Mouse (Mus musculus): ENCODE measurements around the gene Mtmr12.

Mtmr12 gene

DNA sequence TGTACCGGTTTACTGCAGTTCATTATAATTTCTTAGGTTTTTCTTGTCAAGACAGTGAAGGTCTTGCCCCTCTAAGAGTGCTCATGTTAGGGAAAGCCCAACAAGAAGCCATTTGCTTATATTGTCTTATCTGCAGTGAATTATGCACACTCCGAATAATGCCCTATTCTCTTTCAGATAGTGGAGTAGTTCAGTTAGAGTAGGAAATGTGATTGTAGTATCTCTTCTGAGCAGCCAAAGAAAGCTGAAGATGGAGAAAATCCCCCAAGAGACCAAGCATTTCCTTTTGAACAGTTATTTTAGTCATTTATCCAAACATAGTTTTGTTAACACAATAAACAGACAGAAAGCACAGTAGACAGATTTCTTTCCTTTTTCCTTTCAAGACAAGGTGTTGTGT, 32.1 kb downstream of the Mtmr12 start:
- DNase-seq (ENCODE audit: low spot score): no peak

DNA sequence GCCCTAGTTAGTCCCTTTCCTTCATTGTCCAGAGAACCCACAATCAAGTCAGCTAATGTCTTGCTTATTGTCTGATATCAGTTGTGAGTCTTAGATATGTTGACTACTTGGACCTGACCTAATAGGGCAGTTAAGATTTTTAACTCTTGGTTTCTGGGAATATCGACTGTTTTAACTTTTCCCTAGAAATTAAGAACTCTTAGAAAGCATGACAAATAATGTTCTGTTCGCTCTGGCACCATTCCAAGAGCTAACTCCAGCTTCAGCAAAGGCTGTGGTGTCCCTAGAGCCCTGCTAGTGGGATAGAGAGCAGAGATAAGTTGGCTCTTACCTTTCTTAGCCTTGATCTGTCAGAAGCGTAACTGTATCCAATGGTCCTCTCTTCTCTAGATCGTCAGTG, 32.7 kb downstream of the Mtmr12 start:
- DNase-seq (ENCODE audit: low spot score): no peak

DNA sequence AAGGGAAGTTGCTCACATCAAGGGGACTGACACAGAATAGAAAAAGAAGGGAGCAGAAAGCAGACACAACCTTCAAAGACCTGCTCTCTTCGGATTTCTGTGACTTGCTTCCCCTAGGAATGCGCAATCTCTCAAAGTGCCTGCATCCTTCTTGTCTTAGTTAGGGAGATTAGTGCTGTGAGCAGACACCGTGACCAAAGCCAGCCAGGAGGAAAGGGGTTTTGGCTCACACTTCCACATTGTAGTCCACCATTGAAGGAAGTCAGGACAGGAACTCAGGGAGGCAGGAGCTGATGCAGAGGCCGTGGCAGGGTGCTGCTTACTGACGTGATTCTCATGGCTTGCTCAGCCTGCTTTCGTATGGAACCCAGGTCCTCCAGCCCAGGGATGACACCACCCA, 33.5 kb downstream of the Mtmr12 start:
- no peak for DNase-seq (ENCODE audit: low spot score)

DNA sequence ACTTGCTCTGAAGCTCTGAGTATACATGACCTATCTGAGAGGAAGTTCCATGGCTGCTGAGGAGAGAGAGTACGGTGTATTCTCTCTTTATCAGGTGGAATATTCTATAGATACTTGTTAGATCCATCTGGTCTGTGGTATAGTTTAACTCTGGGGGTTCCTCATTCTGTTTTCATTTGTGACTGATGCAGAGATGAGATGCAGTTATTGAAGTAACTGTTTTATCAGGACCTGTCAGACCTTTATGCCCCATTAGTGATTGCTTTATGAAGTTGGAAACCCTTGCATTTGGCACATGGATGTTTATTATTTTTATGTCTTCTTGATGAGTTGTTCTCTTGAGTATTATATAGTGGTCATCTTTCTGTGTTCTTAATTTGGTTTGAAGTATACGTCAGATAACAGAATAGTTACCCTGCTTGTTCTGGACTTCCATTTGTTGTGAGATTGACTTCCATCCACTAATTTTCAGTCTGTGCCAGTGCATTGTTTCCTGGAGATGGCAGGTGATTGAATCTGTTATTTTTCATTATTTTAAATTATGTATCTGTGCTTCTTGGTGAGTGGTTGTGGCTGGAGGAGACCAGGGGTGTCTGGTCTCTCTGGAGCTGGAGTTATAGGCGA, 36.0 kb downstream of the Mtmr12 start:
- no peak for DNase-seq (ENCODE audit: low spot score)

DNA sequence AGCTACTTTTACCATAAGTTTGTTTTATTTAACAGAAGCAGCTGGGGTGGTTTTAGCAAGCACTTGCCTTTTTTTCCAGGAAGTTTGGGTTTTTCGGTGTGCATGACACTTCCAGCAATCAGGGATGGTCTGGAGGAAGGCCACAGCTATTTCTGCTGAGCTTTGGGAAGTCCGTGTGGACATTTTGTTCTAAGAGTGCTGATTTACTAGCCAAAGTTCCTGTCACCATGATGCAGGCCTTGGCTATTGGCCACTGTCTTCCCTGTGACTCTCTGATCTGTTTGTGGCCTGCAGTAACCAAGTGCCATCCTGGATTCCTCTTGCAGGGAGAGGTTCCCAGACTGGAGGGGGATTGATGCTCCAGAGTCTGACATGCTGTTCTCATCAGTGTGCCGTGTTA, 39.0 kb downstream of the Mtmr12 start:
- no peak for DNase-seq (ENCODE audit: low spot score)

DNA sequence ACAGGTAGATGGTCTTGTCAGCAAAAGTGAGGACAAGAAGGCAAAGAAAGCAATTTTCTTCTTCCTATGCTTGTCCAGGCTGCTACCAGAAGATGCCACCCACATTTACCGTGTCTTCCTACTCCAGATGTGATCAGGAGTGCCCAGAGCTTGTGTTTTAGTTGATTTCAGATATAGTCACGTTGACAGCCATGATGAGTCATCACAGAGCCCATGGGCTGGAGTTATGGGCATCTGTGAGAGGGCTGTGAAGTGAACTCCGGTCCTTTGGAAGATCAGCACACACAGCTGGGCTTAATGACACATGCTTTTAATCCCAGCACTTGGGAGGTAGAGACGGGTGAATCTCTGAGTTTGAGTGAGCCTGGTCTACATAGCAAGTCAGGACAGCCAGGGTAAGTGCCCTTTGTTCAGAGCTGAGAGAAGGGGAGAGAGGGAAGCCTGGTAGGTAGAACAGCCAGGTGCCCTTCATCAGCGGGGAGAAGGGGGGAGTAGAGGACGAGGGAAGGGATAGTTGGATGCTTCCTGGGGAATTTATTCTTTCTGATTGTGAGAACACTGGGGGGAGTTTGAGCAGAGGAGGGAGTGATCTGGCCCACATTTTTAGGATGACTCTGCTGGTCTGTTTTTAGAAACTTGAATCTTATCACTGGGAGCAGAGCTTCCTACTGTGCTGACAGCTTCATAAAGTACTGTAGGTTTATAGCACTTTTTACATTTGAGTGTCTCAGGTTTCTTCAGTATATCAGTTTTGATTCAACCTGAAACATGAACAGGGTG, 40.9 kb downstream of the Mtmr12 start:
- DNase-seq (ENCODE audit: low spot score): no peak

DNA sequence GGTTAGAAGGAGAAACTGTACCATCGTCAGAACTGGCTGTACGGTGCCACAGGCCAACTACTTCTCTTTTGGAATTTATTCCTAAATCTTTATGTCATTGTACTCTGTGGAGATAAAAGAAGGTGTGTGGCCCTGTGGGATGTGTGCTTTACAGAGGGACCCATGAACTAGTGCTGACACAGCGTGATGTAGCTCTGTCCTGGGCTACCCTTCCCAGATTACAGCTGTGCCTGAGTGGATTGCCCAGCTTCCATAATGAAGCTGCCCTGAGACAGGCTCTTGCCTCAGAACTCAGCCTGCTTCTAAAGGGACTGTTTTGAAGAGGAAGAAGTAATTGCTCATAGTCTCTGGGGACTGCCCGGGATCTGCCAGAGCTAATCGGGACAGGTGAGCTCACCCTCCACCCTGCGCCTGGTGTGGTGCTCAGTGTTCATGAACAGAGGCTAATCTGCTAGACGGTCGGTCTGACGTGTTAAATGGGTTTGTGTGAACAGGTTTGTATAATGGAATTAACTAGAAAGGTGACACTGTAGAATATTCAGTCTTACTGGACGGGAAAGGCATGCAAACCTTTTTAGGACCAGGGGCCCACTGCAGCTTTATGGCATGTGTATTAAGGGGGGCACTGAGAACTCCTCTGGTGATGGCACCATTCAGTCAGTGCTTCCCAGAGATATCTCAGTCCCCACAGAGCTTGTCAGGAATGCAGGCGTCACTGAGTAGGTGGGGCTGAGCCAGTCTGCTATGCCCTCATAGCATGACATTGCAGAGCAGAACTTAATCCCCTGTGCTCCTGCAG, 41.7 kb downstream of the Mtmr12 start:
- no peak for DNase-seq (ENCODE audit: low spot score)

DNA sequence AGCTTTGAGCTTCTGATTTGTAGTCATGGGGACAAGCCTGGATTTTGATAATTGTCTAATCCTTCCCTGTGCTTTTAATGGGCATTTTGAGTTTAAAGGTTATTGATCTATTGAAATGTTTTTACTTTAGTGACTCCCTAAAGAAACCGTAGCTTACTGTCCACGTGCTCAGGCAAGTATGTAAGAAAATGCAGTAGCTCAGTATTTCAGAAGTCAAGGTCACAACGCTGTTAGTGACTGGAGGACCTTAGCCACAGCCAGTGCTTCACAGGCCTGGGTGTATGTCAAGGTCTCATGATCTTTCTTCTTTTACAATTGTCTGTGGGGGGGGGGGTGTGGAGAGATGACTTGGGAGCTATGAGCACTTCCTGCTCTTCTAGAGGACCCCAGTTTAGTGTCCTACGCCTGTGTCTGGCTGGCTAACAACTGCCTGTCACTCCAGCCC, 42.4 kb downstream of the Mtmr12 start:
- no peak for DNase-seq (ENCODE audit: low spot score)

DNA sequence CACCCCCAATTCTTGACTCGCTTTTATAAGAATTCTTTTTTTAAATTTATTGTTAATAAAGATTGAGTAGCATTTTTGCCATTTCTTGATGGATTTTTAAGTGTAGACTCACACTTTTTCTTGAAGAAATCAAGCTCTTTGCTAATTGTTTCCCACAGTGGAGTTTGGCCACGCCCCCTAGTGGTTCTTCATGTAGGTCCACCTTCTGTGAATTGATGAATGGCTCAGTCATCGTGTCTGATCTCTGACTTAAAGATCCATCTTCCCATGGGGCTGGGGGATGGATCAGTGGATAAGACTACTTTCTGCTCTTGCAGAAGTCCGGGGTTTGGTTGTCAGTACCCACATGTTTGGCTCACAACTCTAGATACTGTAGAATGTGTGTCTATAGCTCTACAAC, 43.5 kb downstream of the Mtmr12 start:
- DNase-seq (ENCODE audit: low spot score): no peak

DNA sequence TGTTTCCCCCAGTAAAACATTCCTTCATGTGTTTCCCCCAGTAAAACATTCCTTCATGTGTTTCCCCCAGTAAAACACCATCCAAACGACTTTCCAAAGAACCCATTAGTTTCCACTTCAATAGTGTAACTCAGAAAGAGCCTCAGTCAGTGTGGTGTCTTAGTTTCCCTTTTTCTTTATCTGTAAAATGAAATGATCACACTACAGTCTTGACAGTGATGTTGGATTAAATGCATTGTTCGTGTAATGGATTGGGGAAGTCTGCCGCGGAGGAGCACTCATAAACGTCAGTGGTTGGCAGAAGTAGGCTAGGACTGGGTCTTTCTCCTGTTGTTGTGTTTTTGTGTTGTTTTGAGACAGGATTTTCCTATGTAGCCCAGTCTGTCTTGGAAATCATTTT, 45.5 kb downstream of the Mtmr12 start:
- no peak for DNase-seq (ENCODE audit: low spot score)

DNA sequence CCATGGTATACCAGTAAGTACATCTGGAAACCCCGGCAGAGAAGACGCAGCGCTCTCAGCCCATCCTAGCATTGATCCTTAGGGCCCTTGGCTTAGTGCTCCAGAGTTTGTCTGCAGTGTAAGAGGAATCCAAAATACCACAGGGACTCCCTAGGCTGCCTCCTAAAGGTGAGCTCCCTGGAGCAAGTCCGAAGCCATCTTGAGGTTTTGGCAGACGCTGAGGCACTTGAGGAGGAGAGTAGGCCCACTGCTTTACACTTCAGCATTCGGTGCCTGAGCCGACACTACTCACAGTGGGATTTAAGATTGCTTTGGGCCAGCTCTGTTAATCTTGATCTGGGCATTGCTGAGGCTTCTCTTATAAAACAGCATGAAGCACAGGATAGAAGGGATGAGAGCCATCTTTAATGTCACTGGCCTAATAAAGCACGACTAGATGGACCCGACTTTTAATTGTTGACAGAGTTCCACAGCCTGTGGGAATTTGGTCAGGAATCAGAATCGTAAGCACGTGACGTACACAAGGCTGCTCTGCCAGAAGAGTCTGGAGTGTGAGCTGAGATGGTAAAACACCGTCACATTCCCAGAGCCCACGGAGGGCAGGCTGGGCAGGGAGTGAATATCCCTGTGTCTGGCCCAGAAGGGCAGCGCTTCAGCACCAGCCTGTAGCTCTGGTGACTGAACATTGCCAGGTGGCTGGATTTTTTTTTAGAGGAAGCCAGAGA, 46.8 kb downstream of the Mtmr12 start:
- no peak for DNase-seq (ENCODE audit: low spot score)

DNA sequence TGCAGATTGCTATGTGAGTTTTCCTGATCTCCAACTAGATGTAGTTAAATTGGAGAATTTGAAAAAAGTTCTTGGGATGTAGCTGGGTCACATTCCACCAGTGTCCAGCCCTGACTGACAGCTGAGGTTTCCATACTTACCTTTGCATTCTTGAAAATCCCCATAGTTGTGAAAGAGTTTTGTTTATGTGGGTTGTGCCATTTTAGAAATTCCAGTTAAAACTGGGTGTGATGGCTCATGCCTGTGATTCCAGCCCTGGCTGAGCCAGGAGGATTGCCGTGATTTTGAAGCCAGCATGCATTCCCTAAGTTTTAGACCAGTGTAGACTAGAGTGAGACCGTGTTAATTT, 47.3 kb downstream of the Mtmr12 start:
- DNase-seq (ENCODE audit: low spot score): no peak

DNA sequence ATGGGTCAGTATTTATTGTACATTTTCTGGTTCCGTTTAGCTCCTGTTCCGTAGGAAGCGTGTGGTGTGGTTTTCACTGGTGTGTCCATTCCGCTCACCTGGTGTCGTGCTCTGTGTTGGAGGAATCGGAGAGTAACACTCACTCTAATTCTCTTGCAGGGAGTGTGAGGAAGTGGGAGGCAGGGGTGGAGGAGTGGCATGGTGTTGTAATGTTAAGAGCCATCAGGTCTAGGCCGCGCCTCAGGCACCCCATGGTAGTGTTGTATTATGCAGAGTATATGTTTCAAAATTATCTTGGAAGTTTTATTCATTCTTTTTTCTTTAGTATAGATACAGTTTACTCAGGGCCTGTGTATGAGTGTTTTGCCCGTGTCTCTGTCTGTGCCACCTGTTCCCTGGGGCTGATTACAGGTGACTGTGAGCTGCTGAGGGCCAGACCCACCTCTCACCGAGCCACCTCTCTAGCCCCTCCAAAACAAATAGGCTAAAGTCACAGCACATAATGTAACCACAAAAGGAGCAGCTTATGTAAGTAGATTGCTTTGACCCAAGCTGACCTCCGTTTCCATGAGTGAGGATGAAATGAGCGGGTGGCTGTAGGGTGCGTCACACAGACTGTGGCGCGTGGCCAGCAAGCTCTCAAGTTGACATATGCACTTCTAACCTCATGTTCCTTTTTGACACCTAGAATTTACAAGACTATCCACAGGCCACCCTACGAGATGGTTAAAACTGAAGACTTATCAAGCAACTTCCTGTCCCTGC, 53.1 kb downstream of the Mtmr12 start:
- DNase-seq (ENCODE audit: low spot score): no peak

DNA sequence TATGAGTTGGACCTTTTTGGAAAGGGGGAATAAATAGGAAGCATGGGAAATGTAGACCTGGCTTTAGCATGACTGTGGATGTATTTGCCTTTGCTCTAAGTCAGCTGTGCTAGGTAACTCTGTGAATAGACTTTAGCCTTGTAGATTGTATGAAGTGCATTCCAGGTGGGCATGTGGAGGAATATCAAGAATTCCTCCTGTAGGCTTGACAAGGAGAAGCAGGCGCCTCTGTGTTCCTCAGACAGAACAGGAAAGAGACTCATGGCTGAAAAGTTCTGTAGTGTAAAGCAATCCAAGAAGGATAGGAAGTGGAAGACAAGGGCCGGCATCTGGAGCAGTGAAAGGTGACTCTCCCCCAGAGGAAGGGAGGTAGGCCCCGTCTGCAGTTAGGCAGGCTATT, 58.2 kb downstream of the Mtmr12 start:
- DNase-seq (ENCODE audit: low spot score): no peak

DNA sequence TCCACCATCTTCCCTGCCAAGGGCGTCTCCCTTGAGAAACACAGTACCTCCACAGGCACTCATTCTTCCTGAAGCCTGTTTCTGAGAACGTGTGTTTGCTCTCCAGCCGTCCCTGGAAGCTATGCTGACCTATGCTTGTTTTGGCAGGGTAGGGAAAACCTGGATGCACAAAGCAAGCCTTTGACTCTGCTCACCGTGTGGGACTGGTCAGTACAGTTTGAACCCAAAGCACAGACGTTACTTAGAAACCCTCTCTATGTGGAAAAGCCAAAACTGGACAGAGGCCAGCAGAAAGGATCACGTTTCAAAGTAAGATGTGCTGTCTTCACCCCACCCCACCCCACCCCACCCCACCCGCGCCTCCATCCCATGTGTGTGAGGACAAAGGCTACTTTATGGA, 61.6 kb downstream of the Mtmr12 start:
- DNase-seq (ENCODE audit: low spot score): no peak

DNA sequence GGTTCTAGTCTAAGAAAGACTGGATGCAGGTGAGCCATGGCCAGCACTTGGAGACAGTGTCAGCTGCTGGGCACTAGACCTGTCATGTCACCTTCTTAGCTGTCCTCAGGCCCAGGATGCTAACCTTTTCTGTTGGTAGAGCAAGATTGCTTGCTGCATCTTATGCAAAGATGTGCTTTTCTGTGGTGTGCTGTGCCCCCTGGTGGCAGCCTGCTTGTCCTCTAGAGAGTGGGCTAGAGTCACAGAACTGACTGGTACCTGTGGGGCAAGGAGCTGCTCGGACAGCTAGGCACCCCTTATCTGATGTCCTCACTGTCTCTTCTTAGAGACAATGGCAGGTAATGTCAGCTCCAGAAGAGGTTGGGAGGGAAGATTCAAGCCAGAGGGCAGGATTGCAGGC, 63.2 kb downstream of the Mtmr12 start:
- peak; percentile 63 for DNase-seq (ENCODE audit: low spot score)

DNA sequence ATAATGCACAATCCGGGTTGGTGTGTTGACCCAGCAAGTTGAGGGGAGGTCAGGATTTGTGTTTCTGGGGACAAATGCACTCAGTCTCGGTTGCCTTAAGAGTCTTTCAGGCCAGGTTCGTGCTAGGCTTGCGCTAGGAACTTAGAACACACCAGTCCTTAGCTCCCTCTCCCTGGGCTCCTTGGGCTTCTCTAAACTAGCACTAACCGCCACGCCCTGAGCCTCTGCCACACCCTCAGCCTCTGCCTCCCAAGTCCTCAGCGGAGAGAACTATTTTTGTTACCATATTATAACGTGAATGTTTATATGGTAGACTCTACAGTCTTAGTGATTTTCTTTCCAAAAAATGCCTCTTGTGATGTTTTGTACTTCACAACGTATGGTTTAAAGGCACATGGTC, 66.5 kb downstream of the Mtmr12 start:
- DNase-seq (ENCODE audit: low spot score): no peak

DNA sequence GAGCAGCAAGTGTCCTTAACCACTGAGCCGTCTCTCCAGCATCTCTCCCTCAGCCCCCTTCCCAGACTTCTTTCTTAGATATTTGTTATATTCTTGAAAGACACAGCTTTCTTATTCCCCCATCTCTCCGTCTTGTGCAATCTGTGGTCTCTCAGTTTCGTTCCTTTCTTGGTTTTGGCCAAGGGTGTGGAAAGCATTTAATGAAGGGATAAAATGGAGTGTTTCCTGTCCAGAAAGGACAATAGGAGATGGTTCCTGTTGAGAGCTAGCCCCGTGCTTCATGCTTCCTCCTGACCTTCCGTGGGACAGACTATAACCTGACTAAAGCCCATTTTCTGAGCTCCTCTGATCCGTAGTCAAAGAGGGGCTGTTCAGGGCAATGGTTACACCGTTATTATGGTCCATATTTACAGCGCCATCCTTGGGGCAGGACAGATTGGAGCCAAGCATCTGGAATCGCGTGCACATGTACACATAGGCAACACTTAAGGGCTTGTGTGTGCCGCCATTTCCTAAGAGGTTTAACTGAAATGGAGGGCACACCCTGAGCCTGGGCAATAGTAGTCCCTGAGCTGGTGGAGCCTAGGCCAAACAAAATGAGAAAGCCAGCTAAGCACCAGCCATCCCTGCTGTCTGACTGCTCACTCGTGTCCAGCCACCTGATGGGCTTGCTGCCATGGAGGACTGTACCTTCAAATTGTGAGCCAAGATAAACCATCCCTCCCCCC, 68.7 kb downstream of the Mtmr12 start:
- no peak for DNase-seq (ENCODE audit: low spot score)

DNA sequence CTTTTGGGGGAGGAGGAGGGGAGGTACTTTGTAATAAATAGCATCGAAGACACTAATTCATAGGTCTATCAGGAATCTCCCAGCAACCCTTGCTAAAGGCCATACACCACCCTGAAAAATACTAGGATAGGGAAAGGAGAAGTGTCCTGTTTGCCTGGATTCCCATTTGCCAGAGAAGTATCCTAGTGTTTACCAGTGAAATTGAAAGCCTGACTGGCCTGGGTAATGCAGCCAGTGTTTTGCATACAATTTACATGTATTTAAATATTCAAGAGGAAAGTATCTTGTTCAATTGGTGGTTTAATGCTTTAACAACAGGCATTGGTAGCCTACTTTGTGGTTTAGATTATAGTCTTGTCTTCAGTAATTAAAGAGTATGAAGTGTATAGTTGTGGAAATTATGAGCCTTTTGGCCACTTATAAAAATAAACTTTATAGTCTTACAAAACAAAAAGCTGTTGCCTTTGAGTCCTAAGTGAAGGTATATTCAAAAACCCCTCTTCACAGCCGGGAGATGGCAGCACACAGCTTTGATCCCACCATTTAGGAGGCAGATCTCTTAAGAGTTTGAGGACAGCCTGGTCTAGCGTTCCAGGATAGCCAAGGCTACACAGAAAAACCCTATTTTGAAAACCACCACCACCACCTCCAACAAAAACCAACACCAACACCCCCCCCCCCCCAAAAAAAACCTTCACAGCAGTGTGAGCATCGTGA, 69.4 kb downstream of the Mtmr12 start:
- no peak for DNase-seq (ENCODE audit: low spot score)

DNA sequence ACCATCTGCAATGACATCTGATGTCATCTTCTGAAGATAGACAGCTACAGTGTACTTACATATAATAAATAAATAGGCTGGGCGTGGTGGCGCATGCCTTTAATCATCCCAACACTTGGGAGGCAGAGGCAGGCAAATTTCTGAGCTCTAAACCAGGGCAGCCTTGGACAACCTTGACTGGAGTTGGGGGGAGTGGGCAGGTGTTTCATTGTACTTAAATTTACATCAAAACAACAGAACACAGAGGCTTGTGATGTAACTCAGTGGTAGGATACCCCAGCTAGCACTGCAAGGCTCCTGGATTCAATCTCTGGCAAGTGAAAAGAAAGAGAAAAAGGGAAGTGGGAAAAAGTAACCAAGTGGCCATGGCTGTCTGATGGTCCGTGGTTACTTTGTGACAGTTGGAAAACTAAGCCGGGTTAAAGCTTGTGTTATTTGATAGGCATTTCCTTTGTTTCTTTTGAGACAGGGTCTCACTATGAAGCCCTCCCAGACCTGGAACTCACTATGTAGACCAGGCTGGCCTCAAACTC, 70.3 kb downstream of the Mtmr12 start:
- no peak for DNase-seq (ENCODE audit: low spot score)

Data from ovary, postnatal 36 days (tissue).